Mouse (Mus musculus) cerebellum, adult 2 months (tissue): ENCODE measurements around the gene Gm6268. TPM values are rescaled to one million over a fixed set of nuclear protein-coding genes. Genes with fewer than 3 reads are reported as not detected.

Experiments
- DNase-seq, 2 experiments: peaks; one replicate each; pipeline ENCODE4 v3.0.0; 2021
- H3K27ac ChIP-seq: fragments of 200-500 bp; 2 replicates; pipeline ENCODE4 v1.5.1; 2012; ENCODE audit warnings: low read length, control low read depth, inconsistent platforms; ENCODE audit not compliant: insufficient read depth
- H3K27me3 ChIP-seq: fragments of 200-500 bp; 2 replicates; pipeline ENCODE4 v1.6.1; 2012; ENCODE audit warnings: inconsistent platforms, mild to moderate bottlenecking, low read length, moderate library complexity; ENCODE audit not compliant: control insufficient read depth, insufficient read depth
- H3K4me1 ChIP-seq: fragments of 200-500 bp; 2 replicates; pipeline ENCODE4 v1.6.1; 2011; ENCODE audit warnings: low read length; ENCODE audit not compliant: control insufficient read depth, insufficient read depth
- H3K4me3 ChIP-seq: fragments of 200-500 bp; replicated peaks from 2 replicates; pipeline ENCODE3; 2011; ENCODE audit warnings: mild to moderate bottlenecking, low read depth, low read length, control low read depth; ENCODE audit not compliant: insufficient read depth
- CTCF ChIP-seq: fragments of 200-500 bp; IDR thresholded peaks from 2 replicates; pipeline ENCODE4 v1.5.1; 2011; ENCODE audit warnings: low read depth, mild to moderate bottlenecking, control low read depth, low read length, moderate library complexity, borderline replicate concordance; ENCODE audit not compliant: insufficient read depth
- POLR2A ChIP-seq: fragments of 200-500 bp; IDR thresholded peaks from 2 replicates; pipeline ENCODE4 v1.6.1; 2011; ENCODE audit warnings: low read length, control low read depth, borderline replicate concordance; ENCODE audit not compliant: insufficient read depth
- WGBS: fragments of 180-500 bp; shearing (Covaris S2); methylation state at CpG from one replicate; pipeline ENCODE4 v1.1.7; 2018; 5-methylcytosine and 5-hydroxymethylcytosine counted together
- polyA plus RNA-seq: library from polyadenylated mRNA; depleted of rRNA; stranded (reverse); fragments of >200 nt; gene quantifications from 2 replicates; pipeline ENCODE4 v1.2.3, GENCODE M21; 2012; rRNA removed

Gm6268 gene
- polyA plus RNA-seq, 1 experiment, result not detected

DNA sequence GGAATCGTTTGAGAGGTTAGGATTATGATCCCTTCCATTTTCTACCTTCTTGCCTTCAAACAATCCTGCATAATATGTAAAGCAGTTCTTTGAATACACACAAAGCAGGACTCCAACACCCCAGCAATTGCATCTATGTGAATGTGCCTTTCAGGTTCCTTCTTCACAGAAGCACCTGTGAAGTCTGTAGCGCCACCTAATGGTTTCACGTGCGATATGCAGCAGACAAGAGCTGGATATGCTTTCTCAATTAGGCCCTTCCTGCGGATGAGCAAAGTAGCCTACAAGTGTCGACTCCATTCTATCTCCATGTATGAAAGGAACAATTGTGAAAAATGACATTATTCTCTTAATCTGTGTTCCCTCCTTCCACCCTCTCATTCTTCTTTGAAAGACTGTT, 33.9 kb downstream of the Gm6268 start:
- Histone ChIP-seq H3K27me3 (no peaks in the 10 kb centered on the region), H3K4me1 (no peaks in the 10 kb centered on the region), H3K4me3 (no peak overlapping the region), H3K27ac (no peak overlapping the region)
- DNase-seq, result no peak
- TF ChIP-seq POLR2A (no peak), CTCF (no peak)
- WGBS, result 42% methylated on average over 6 of the region's 6 CpGs

DNA sequence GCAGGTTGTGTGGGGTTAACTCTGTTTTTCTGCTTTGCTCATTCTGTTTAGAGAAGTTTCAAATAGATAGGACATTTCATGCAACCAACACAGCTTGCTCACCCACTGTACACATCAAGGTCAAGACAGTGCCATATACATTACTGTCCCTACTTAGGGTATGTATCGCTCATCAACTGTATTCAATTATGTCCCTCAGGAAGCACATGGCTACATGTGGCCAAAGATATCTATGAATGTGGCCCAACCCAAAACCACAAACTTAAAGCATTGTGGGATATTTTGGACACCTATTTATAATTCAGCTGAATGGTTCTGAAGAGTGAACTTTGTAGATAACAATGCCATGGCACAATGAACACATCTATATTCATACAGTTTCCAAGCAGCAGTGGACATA, 36.9 kb downstream of the Gm6268 start:
- Histone ChIP-seq H3K27ac (no peak overlapping the region), H3K4me3 (no peak overlapping the region), H3K27me3 (no peaks in the 10 kb centered on the region), H3K4me1 (no peaks in the 10 kb centered on the region)
- WGBS, result 100% methylated on average over 1 of the region's 1 CpGs
- no peak for DNase-seq
- no peak for TF ChIP-seq CTCF

Other genes starting within 250 kb of the Gm6268 start
- gene Zcchc12, start 205.4 kb upstream of the Gm6268 start, polyA plus RNA-seq, result 32.9 and 35.6 TPM in 2 replicates
- 5.6 and 5.8 TPM in 2 replicates for gene Lonrf3, start 72.9 kb upstream of the Gm6268 start, polyA plus RNA-seq
- 1.6 and 2.0 TPM in 2 replicates for gene Gm14569, start 90.5 kb downstream of the Gm6268 start, polyA plus RNA-seq
- 159 and 168 TPM in 2 replicates for gene Pgrmc1, start 196.9 kb downstream of the Gm6268 start, polyA plus RNA-seq
- gene Akap17b, start 244.1 kb downstream of the Gm6268 start, polyA plus RNA-seq, result 9.7 and 10.0 TPM in 2 replicates